Mouse (Mus musculus) heart, embryonic 16.5 days (tissue): ENCODE data around the gene Irgm2. TPM values are rescaled to one million over a fixed set of nuclear protein-coding genes. Genes with fewer than 3 reads are reported as not detected.
"Not testable (repeated sequence)": the region's sequence is repeated elsewhere in the genome, so short reads cannot be mapped to it uniquely, and the experiment has no call there.

Experiments used
- ATAC-seq: fragments of 200-750 bp; cut with Nextera tagmentation; replicated peaks from 2 replicates; pipeline ENCODE4 v1.8.0; 2017; ENCODE audit warnings: moderate number of reproducible peaks; ENCODE audit not compliant: insufficient read depth, low FRiP score; ENCODE audit errors: extremely low read depth
- H3K27ac ChIP-seq: fragments of 300-500 bp; sonication (generic); 2 replicates; pipeline ENCODE4 v1.5.1; 2014; ENCODE audit warnings: mild to moderate bottlenecking, low read length, control low read depth, moderate library complexity
- H3K27me3 ChIP-seq: fragments of 300-500 bp; sonication (generic); 2 replicates; pipeline ENCODE4 v1.6.1; 2014; ENCODE audit warnings: low read length, mixed read lengths; ENCODE audit not compliant: control insufficient read depth, insufficient read depth
- H3K36me3 ChIP-seq: fragments of 300-500 bp; sonication (generic); 2 replicates; pipeline ENCODE4 v1.6.1; 2014; ENCODE audit not compliant: control insufficient read depth, insufficient read depth
- H3K4me1 ChIP-seq: fragments of 300-500 bp; sonication (generic); 2 replicates; pipeline ENCODE4 v1.6.1; 2014; ENCODE audit warnings: low read length, mixed read lengths; ENCODE audit not compliant: control insufficient read depth, insufficient read depth
- H3K4me2 ChIP-seq: fragments of 300-500 bp; sonication (generic); 2 replicates; pipeline ENCODE4 v1.6.1; 2014; ENCODE audit warnings: low read depth, mild to moderate bottlenecking, control low read depth, low read length
- H3K4me3 ChIP-seq: fragments of 300-500 bp; sonication (generic); 2 replicates; pipeline ENCODE4 v1.5.1; 2014; ENCODE audit warnings: mild to moderate bottlenecking, control low read depth, low read length
- H3K9ac ChIP-seq: fragments of 300-500 bp; sonication (generic); 2 replicates; pipeline ENCODE4 v1.6.1; 2014; ENCODE audit warnings: low read length, control low read depth
- H3K9me3 ChIP-seq: fragments of 300-500 bp; sonication (generic); replicated peaks from 2 replicates; pipeline ENCODE4 v1.6.1; 2016; ENCODE audit warnings: low read length; ENCODE audit not compliant: control insufficient read depth
- whole genome bisulfite sequencing: fragments of 180-500 bp; shearing (Covaris S2); extraction: QIAGEN DNeasy Blood & Tissue Kit; methylation state at CpG from one replicate; pipeline ENCODE4 v1.1.7; 2014; 5-methylcytosine and 5-hydroxymethylcytosine counted together
- polyA plus RNA-seq: library from polyadenylated mRNA; unstranded; fragments of >200 nt; fragmentation: Nextera tagmentation; extraction: Ambion mirVana; gene quantifications from 2 replicates; pipeline ENCODE4 v1.2.1, GENCODE M21; 2015

Gene Irgm2
- polyA plus RNA-seq, 1 experiment from 2014 or later: 6.4 TPM

- Histone ChIP-seq H3K9me3 (no peaks in the 10 kb centered on the region), H3K36me3 (no peaks in the 10 kb centered on the region), H3K9ac (no peak overlapping the region), H3K27me3 (no peaks in the 10 kb centered on the region), H3K4me1 (peaks cover 3% of the 10 kb centered on the region; the same call in 1 of the 2 replicates), H3K27ac (no peak overlapping the region), H3K4me2 (no peak overlapping the region), H3K4me3 (no peak overlapping the region)
- 79% methylated on average over 12 of the region's 12 CpGs for WGBS
- no peak for ATAC-seq
Measured at GRCm38 (mm10) chr11:58201052-58201451, 1.6 kb downstream of the Irgm2 start.

- no peak overlapping the region for H3K4me2 ChIP-seq
- H3K36me3 ChIP-seq: 0 out of 2 replicates have a peak, but pooled peaks cover 3% of the 10 kb centered on the region
- H3K9ac ChIP-seq: no peak overlapping the region
- H3K4me1 ChIP-seq: peaks cover 16% of the 10 kb centered on the region
- H3K4me3 ChIP-seq: no peak overlapping the region
- no peaks in the 10 kb centered on the region for H3K9me3 ChIP-seq
- peak overlapping the region; percentile 29; the same call in 1 of the 2 replicates for H3K27ac ChIP-seq
- WGBS: 97% methylated on average over 1 of the region's 1 CpGs
- no peaks in the 10 kb centered on the region for H3K27me3 ChIP-seq
- ATAC-seq: no peak
Measured at GRCm38 (mm10) chr11:58210321-58210886, 11.0 kb downstream of the Irgm2 start.

- peak overlapping the region; percentile 20; the same call in 1 of the 2 replicates for H3K9ac ChIP-seq
- peak overlapping the region; percentile 29 for H3K27ac ChIP-seq
- peak; percentile 25; the same call in 1 of the 2 replicates for ATAC-seq
- H3K9me3 ChIP-seq: no peaks in the 10 kb centered on the region
- H3K4me1 ChIP-seq: peaks cover 22% of the 10 kb centered on the region
- H3K4me3 ChIP-seq: no peak overlapping the region
- 18% methylated on average over 9 of the region's 9 CpGs for WGBS
- peak overlapping the region; percentile 32 for H3K4me2 ChIP-seq
- H3K27me3 ChIP-seq: no peaks in the 10 kb centered on the region
- H3K36me3 ChIP-seq: 0 out of 2 replicates have a peak, but pooled peaks cover 3% of the 10 kb centered on the region
Measured at GRCm38 (mm10) chr11:58211062-58211681, 11.8 kb downstream of the Irgm2 start.

- 0 out of 2 replicates have a peak, but pooled peaks cover 3% of the 10 kb centered on the region for H3K36me3 ChIP-seq
- H3K27me3 ChIP-seq: no peaks in the 10 kb centered on the region
- peaks cover 22% of the 10 kb centered on the region for H3K4me1 ChIP-seq
- 0 out of 2 replicates have a peak overlapping the region, but pooled peaks have one; percentile 20 for H3K9ac ChIP-seq
- peak overlapping the region; percentile 32; the same call in 1 of the 2 replicates for H3K4me2 ChIP-seq
- ATAC-seq: no peak
- WGBS: 47% methylated on average over 2 of the region's 2 CpGs
- no peaks in the 10 kb centered on the region for H3K9me3 ChIP-seq
- no peak overlapping the region for H3K4me3 ChIP-seq
- peak overlapping the region; percentile 29; the same call in 1 of the 2 replicates for H3K27ac ChIP-seq
Measured at GRCm38 (mm10) chr11:58211682-58212067, 12.3 kb downstream of the Irgm2 start.

- no peak for ATAC-seq
- WGBS: 67% methylated on average over 7 of the region's 7 CpGs
- Histone ChIP-seq H3K27me3 (no peaks in the 10 kb centered on the region), H3K4me1 (peaks cover 22% of the 10 kb centered on the region), H3K36me3 (no peaks in the 10 kb centered on the region), H3K9me3 (no peaks in the 10 kb centered on the region), H3K4me2 (peak overlapping the region; percentile 80; the same call in 1 of the 2 replicates), H3K9ac (no peak overlapping the region), H3K27ac (no peak overlapping the region), H3K4me3 (no peak overlapping the region)
Measured at GRCm38 (mm10) chr11:58213673-58214342, 14.4 kb downstream of the Irgm2 start.

- no peaks in the 10 kb centered on the region for H3K36me3 ChIP-seq
- peak overlapping the region; percentile 66 for H3K27ac ChIP-seq
- ATAC-seq: peak; percentile 74
- WGBS: 21% methylated on average over 17 of the region's 17 CpGs
- no peaks in the 10 kb centered on the region for H3K9me3 ChIP-seq
- H3K9ac ChIP-seq: peak overlapping the region; percentile 82
- H3K4me2 ChIP-seq: peak overlapping the region; percentile 80
- peaks cover 22% of the 10 kb centered on the region for H3K4me1 ChIP-seq
- H3K4me3 ChIP-seq: peak overlapping the region; percentile 77
- no peaks in the 10 kb centered on the region for H3K27me3 ChIP-seq
Measured at GRCm38 (mm10) chr11:58214391-58215048, 15.1 kb downstream of the Irgm2 start.

- not testable (repeated sequence) for H3K36me3 ChIP-seq, ATAC-seq, H3K9me3 ChIP-seq, H3K27me3 ChIP-seq, H3K27ac ChIP-seq
- Histone ChIP-seq H3K4me3 (peak overlapping the region; percentile 77), H3K4me1 (peaks cover 22% of the 10 kb centered on the region), H3K4me2 (peak overlapping the region; percentile 80), H3K9ac (peak overlapping the region; percentile 82)
- WGBS: 13% methylated on average over 1 of the region's 3 CpGs
Measured at GRCm38 (mm10) chr11:58215049-58215430, 15.6 kb downstream of the Irgm2 start.

GRCm38 (mm10) chr11:58215814-58216213 lies 16.4 kb downstream of the Irgm2 start:
- H3K27ac ChIP-seq: no peak overlapping the region
- no peaks in the 10 kb centered on the region for H3K27me3 ChIP-seq
- H3K9ac ChIP-seq: no peak overlapping the region
- 73% methylated on average over 5 of the region's 5 CpGs for WGBS
- H3K4me3 ChIP-seq: no peak overlapping the region
- H3K4me1 ChIP-seq: peaks cover 22% of the 10 kb centered on the region
- H3K4me2 ChIP-seq: peak overlapping the region; percentile 8
- H3K9me3 ChIP-seq: no peaks in the 10 kb centered on the region
- no peaks in the 10 kb centered on the region for H3K36me3 ChIP-seq
- ATAC-seq: no peak
